Mouse (Mus musculus): ENCODE results near the gene Tgif2.

- TF ChIP-seq GATA1 (IDR thresholded peaks at IDR 0.05; ENCODE audit: borderline replicate concordance, low read length): no peak
- TF ChIP-seq FLI1 (IDR thresholded peaks at IDR 0.05; ENCODE audit: low read length): no peak
Measured at GRCm38 (mm10) chr2:156841841-156842706, 2.3 kb downstream of the Tgif2 start.
